Mouse (Mus musculus) heart, postnatal 0 days (tissue): Measurements from ENCODE around the gene Amigo1.
A peak's percentile ranks its signal among the peaks of the same experiment; 100 is the strongest.

ENCODE experiments used
- CTCF ChIP-seq: IDR thresholded peaks from 2 replicates; pipeline ENCODE4 v1.5.1; 2016; ENCODE audit warnings: antibody characterized with exemption, control low read depth, low read depth
- EP300 ChIP-seq: IDR thresholded peaks from 2 replicates; pipeline ENCODE4 v1.6.1; 2016; ENCODE audit warnings: antibody characterized with exemption, low read depth

DNA sequence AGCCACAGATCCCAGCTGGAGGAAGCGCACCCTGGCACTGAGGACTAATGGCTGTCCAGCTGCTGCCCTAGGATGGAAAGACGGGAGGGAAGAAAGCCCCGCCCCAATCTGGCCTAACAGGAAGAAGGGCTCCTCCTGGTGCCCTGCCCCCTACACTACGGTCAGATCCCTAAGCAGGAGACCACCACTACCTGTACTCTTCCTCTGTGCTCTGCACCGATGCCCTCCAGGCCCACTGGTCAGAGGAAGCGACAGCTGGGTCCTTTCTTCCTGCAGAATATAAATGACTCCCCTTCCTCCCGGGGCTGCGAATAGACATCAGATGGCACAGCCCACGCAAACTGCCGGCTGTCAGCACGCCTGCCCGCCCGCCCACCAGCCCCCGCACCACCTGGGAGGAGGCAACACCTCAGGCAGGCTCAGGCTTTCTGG lies 10.9 kb downstream of the Amigo1 start:
- TF ChIP-seq CTCF (peak; percentile 8; the same call in 1 of the 2 replicates), EP300 (no peak)
